Mouse (Mus musculus): Measurements from ENCODE around the gene Eid3.

DNA sequence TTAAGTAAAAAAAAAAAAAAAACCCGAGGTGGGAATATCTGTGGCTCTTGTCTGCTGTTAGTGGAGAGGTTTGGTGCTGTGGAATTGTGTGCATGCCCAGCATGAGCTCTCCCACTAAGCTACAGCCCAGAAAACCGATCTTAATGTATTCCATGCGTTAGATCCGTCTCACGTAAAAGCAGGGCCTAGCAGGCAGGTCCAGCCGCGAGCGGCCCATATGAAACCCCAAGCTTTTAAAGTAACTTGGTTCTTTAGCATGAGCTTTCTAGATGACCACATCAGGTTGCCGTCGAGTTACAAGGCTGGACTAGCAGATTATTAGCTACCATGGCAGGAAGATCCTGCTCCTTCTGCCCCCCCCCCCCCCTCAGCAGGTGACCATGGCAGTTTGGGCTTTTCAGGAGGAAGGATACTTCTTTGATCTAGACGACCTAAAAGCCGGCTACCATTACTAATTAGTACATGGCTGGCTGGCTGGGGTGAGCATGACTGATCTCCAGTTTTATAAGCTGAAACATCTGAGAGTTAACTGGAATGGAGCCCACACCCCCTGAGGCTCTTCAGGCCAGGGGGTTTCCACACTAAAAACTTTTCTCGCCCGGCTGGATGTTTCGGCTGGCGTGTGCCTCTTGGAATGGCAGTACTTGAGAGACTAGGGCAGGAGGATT is 16.6 kb upstream of the Eid3 start:
- TF ChIP-seq NRF1 (IDR thresholded peaks at IDR 0.05; ENCODE audit: low read depth, low read length) = no peak
- no peak for TF ChIP-seq POLR2A (IDR thresholded peaks at IDR 0.05; ENCODE audit: low read depth, low read length)
- TF ChIP-seq RAD21 (IDR thresholded peaks at IDR 0.05; ENCODE audit: low read depth, low read length) = no peak
- TF ChIP-seq RCOR1 (conservative IDR thresholded peaks at IDR 0.05; ENCODE audit: low read depth, low read length) = no peak
- TF ChIP-seq CTCF (conservative IDR thresholded peaks at IDR 0.05 in 1 of 2, IDR thresholded peaks at IDR 0.05 in 1 of 2; ENCODE audit: low read depth in 2 of 2, low read length in 2 of 2) = no peak
- no peak for TF ChIP-seq PAX5 (IDR thresholded peaks at IDR 0.05; ENCODE audit: low read length)
- no peak for TF ChIP-seq CHD2 (IDR thresholded peaks at IDR 0.05; ENCODE audit: low read length)
- no peak for TF ChIP-seq MAX (IDR thresholded peaks at IDR 0.05; ENCODE audit: low read length)
- no peak for TF ChIP-seq BHLHE40 (IDR thresholded peaks at IDR 0.05; ENCODE audit: low read depth, low read length)
- TF ChIP-seq ZNF384 (IDR thresholded peaks at IDR 0.05; ENCODE audit: low read depth, low read length) = no peak
- no peak for TF ChIP-seq UBTF (IDR thresholded peaks at IDR 0.05; ENCODE audit: low read depth, low read length)
- TF ChIP-seq EP300 (IDR thresholded peaks at IDR 0.05; ENCODE audit: low read length) = no peak
